Mouse (Mus musculus) yolk sac, embryonic 10.5 days (tissue): ENCODE results near the gene Nt5c3b.

Source experiments
- DNase-seq: peaks from one replicate; pipeline ENCODE4 v3.0.0-alpha.2; 2017; ENCODE audit warnings: low spot score

Nt5c3b gene

DNA sequence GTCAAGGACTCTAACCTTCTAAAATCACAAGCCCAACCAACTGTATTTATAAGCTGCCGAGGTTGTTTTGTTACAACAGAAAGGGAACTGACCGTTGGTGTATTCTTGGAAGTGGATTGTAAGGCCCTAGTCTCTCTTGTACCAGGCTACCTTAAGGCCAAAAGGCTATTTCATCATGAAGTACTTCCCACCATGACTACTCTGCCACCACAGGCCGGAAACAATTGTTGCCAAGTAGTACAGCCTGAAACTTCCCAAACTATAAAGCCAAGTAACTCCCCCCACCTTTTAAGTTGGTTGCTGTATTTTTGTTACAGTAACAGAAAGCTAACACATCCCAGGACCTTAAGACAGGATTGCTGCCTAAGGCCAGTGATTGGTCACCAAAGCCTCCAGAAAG is 14.8 kb downstream of the Nt5c3b start:
- no peak for DNase-seq

DNA sequence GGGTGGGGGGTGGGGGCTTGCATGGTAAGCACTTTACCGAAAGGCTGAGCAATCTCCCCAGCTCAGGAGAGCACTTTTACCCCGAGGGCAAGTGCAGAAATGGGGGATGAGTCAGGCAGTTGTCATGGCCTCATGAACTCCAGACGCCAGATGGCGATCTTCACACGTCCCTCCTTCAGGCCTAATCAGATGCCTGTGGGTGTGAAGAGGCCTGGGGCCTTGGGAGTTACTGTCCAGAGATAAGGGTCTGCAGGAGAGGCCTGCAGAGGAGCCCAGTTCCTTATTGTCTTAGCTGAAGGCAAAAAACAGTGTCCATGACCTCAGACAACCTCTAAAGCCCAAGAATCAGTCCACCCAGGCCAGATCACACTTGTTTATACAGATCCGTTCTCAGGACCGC is 15.8 kb downstream of the Nt5c3b start:
- DNase-seq = peak; percentile 80

DNA sequence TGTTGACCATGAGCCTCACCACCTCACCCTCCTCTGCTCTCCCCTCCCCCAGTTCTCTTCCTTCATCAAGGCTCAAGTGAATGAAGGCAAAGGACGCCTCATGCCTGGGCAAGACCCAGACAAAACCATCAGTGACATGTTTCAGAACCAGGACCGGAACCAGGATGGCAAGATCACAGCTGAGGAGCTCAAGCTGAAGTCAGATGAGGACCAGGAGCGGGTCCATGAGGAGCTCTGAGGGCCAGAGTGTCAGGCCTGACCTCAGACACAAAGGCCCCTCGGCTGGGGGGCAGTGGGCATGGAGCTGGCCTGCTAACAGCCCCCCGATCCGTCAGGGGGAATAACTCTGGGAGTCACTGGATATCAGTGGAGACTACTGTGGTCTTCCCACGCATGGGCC is 17.8 kb downstream of the Nt5c3b start:
- DNase-seq = no peak

DNA sequence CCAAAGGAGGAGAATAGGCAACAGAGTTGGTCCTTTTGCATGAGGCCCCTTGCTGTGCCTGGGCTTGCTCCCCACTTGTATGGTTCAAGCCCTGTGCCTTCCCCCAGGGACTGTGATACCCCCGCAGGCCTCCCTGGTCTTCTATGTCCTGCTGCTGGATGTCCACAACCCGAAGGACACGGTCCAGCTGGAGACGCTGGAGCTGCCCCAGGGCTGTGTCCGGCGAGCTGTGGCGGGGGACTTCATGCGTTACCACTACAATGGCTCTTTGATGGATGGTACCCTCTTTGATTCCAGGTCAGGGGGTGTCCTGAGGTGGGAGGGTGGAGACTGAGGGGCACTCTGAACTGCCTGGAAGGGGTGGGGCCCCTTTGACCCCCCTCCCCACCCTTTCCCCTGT is 20.1 kb downstream of the Nt5c3b start:
- no peak for DNase-seq

DNA sequence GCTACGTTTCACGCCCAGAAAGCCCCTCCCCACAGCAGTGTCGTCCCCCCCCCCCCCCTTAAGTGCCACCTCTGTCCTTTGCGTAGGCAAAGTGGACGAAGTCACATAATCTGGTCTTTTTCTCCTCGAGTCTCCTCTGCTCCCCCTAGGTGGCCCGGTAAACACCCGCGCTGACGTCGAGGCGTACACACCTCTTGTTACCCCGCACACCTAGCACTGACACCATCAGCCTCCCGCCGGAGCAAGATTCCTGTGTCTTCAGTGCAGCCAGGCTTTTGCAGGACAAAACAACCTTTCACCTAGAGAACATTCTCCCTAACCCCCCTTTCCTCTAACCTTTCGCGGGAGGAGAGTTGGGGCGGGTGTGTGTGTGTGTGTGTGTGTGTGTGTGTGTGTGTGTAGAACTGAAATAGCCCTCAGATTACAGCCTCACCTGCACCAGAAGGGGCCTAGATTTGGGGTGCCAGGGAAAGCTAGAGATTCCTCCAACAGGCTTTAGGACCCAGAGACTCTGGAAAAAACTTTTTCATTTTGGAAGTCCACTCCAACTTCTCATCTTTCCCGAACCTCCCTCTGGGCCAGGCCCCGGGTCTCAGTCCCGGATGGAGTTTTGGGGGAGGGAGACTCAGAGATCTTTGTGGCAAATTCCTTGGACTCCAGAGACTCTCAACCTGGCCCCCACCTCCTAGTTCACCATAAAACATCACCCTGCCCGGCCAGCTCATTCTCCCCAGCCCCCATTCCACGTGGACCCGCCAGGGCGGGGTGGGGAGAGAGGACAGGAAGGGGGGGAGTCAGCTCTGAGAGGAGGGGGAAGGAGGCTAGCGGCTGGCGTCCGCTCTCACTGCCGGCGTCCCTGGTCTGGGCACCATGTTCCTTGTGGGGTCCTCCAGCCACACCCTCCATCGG is 26.4 kb downstream of the Nt5c3b start, which contains the start of gene Fkbp10:
Fkbp10 (plus strand) TSS at position 784 of the 909 bp plus-strand sequence.
- peak; percentile 81 for DNase-seq

DNA sequence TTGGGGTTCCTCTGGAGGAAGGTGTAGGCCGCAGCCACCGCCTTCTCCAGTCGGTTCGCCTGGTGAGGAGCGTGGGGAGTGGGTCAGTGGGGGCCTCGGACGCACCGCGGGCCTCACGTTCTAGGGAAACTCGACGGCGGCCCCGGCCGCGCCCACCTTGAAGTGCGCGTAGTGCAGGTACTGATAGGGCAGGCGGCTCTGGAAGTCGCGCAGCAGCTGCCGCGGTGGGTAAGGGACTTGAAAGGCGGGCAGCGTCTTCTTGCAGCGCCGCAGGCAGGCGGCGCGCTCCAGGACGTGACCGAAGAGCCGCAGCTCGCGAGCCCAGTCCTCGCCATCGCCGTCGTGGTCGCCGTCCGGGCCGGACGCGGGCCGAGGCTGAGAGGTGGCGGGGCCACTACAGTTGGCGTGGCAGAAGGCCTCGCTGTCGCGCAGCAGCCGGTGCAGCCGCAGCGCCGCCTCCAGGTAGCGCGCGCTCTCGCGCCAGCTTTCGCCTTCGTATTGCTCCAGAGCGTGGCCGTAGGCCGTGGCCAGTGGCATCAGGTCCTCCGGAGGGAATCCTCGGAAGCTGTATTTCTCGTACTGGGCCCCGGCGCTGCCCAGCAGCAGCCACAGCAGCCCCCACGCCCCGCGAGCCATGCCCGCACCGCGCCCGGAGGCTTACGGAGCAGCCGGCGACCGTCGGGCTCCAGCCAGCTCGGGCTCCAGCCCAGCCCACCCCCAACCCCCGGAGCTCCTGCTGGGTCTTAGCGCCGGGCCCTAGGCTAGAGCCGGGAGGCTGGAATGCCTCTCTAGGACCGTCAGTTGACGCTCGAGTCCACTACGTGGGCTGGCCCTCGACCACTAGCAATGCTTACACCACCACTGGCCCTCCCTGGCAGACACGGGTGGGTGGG is 27.3 kb downstream of the Nt5c3b start, which contains the start of gene P3h4:
P3h4 (minus strand) TSS at position 816 of the 893 bp plus-strand sequence.
- DNase-seq = peak; percentile 90

DNA sequence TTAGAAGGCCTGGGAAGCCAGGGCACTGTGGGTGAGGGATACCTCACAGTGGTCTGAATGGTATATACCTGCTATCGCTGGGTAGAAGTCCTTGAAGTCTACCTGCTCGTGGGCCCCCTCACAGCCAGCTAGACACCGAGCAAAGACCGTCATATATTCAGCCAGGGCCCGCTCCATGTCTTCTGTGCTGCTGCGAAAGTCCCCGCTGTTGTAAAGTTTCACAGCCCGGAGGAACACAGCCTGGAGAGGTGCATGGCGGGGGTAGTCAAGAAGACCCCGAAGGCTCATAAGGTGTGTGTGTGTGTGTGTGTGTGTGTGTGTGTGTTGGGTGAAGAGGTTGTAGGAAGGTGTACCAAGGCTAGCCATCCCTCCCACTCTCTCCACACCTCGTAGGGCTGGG is 28.1 kb downstream of the Nt5c3b start:
- no peak for DNase-seq

DNA sequence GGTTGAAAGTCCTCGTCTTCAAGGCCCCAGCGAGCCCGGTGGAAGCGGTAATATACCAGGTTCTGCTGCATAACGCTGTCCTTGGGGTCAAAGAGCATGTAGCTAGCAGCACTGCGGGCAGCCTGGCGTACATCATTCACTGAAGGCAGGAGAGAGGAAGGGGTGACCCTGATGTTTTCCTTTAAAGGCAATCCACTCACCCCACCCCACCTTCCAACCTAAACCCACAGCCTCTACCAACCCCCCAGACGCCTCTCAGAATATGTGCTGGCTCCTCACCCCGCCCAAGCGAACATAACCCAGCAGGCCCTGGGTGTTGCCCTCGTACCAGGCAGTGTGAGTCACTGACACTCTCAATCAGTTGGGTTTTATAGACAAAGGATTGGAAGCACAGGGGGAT is 29.9 kb downstream of the Nt5c3b start:
- DNase-seq = peak; percentile 51

DNA sequence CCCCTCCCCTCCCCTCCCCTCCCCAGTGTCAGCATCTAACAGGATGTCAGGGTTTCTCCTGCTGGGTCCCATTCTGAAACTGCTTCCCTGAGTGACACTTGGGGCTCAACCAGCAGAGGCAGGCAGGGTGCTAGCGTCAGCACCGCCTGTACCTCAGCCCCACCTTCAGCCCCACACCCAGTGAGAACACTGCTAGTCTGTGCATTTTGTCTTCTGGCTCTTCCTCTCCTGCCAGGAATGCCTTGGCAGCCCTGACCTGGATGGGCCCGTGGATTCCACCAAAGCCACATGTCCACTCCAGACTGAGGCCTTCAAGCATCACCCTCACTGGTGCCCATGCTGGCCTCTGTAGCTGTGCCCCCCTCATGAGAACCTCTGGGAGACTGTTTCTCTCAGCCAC is 31.9 kb downstream of the Nt5c3b start:
- DNase-seq = no peak

DNA sequence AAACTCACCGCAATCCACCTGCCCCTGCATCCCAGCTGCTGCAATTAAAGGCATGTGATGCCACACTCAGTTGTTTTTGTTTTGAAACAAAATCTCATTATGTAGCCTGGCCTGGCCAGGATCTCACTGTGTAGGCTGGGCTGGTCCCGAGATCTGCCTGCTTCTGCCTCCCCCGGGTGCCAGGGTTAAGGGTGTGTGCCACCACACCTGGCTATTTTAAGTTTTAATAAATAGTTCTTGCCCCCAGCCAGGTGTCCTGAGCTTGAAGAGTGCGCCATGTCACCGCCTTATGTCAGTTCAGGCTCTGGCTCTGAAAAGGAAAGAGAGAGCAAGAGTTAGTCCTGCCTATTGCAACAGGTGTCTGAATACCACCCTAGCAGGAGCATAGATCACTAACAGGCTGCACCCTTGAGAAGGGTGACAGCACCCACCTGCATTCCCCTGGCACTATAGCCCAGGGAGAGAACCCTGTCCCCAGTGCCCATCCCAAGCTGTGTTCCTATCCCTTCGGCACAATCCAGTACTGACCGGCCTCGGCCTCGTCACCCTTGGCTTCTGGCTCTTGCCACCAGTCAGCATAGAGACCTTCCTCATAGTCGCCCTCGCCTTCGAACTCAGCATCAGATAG is 32.7 kb downstream of the Nt5c3b start:
- no peak for DNase-seq

DNA sequence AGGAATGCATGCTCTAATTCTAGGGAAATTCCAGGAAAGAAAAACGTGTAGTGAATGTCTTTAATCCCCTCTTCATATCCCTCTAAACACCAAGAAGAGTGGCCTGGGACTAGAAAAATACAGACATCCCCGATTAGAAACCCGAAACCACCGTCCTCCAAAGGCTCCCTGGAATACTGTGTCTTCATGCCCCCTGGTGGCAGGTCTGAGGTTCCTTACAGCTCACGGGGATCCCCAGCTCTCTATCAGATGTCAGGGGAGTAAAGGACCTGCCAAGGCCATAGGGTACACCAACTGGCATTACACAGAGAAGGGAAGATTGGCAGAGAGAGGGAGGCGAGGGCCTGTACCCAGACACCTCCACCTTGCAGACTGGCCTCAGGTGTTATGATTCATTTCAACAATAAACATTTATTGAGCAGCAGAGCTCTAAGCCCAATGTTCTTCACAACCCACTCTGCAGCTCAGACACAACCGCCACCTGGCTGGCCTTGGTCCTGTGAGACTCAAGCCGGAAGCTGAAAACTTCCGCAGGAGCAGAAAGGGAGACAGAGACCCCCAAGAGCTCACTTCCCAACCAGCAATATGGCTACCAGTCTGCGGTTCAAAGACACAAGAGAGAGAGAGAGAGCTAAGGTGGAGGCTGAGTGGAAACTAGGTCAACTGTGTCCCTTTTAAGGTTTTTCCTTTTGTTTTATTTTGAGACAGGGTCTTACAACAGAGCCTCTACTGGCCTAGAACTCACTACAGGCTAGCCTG is 33.4 kb downstream of the Nt5c3b start:
- DNase-seq = peak; percentile 51

DNA sequence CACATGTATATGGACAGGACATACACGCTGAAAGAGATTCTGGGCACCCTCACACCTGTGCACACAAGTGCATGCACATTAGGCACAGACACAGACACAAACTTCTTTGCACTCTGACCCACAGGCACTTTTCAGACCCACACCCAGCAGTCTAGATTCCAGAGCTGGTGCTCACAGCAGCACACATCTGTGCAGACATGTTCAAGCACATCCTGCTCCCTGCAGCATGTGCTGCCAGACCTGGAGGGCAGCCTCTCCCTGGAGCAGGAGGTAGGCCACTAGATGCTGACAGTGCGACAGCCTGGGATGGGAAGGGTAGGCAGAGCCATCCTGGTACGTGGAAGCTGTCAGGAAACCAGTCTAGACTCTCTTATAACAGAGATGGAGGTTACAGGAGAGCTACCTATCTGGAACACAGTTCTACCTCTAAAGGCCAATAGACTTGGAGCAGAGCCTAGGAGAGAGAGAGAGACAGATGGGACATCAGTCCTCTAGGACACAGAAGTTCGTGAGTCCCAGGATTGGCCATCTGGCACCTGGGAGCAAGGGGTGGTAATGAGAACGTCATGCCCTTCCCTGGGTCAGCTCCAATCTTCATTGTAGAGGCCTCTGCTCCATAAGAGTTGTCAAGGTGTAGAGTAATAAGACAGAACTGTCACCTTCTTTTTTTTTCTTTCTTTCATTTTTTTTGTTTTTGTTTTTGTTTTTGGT is 34.5 kb downstream of the Nt5c3b start:
- DNase-seq = no peak

DNA sequence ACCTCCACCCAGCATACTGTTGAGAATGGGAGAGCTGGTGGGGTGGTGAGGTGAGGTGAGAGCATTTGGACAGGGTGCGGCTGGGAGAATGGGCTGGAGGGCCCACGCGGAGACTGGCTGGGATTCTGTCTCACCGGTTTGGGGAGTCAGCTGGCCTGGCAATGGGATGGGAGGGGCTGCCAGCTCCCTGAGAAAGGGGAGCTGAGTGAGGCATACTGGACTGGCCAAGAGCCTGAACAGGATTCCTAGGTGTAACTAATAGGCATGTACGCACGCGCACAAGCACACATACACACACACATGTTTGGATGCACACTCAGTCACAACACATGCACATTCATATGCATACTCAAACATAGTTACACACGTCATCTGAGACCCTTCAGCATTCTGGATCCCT is 35.3 kb downstream of the Nt5c3b start:
- DNase-seq = no peak

DNA sequence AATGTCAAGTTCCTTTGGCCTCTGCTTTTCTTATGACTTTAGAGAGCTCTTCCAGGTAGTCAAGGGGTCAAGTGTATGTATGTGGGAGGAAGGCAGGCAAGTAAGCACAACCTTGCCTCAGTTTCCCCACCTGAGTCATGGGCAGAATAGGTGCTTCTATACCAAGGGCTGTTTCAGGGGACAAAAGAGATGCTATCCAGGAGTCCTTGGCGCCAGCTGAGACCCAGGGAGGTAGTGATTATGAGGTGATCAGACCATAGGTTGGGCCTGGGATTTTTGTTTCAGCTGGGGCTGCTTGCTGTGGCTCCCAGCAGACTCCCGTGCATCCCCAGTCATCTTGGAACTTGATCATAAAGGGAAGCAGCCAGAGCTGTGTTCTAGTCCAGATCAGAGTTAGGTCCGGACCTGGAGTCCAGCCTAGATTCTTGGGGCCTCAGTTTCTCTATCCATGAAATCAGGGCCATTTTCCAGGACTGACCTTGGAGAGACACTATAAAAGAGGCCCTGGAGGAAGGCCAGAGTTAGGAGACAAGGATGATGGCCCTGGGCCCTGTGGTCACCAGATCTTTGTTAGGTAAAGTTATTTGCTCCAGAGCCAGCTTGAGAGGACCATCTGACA is 37.0 kb downstream of the Nt5c3b start:
- no peak for DNase-seq

DNA sequence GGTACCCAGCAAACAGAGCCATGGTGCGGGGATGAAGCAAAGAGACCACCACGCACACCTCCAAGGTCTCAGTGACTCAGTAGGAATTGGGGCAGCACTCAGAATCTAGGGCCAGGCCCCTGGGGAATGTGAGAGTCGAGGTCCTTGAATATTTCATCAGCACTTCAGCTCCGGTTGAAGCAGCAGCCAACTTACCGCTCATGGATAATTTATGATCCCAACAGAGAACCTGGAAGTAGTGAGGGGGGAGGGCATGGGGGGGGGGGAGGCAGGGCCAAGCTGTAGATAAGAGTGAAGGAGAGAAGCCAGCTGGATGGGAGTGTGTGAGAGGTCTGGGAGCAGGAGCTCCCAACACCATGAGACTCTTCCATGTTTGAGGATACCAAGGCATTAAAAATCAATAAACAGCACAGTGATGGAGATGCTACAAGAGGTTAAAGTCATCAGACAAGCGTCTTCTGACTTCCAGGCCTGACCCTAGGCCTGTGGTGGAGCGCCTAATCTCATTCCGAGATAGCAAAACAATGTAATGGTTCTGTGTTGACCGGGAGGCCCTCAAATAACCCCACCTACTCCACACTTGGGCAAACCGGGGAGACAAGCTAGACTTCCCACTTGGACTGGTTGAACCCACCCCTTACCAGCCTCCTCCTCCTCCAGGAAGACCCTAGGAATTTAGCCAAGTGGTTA is 38.0 kb downstream of the Nt5c3b start:
- no peak for DNase-seq

DNA sequence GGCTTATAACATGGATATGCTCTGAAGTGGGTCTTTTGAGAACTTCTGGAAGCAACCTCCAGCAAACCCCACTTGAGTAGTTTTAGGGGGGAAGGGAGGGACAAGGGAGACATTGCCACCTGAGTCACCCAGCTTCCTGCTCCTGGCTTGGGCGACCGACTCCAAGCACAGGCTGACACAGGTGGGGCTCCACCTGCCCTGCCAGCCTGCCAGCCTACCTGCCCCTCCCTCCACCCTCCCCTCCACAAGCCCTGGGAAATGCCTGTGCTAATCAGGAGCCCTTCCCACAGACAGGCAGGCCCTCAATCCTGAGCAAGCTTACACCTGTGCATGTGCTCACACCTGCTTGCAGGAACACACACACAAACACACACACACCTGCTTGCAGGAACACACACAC is 38.9 kb downstream of the Nt5c3b start:
- DNase-seq = no peak

DNA sequence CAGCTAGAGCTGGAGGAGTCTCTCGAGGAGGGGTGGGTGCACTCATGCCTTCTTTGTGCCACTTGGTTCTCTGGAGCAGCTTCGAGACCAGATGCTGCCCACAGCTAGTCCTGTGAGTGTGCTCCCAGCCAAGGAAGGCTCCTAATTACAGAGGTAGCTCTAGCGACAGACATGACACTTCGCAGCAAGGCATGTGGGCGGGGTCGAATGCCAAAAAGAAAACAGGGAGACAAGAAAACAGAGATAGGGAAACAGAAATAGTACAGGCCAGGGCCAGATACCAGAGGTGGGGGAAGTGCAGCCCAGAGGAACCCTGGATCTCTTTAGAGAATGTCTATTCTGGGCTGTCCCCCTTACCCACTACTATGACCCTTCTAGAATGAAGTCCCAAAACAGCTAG is 39.4 kb downstream of the Nt5c3b start:
- DNase-seq = no peak

DNA sequence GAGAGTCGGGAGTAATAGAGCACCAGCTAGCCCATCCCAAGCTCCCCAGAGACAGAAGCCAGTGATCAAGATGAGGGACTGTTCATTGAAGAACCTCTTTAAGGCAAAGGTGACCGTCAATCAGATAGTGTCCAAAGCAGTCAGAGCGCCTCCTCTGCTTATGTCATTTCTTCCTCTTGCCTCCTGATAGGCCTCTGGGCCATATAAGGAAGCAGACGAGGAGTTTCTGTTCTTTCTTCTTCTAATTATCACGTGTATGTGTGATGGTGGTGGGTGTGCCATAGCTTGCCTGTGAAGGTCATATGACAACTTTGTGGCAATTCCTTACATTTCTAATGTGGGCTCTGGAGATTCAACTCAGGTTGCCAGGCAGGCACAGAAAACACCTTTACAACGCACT is 40.8 kb downstream of the Nt5c3b start:
- DNase-seq = no peak

DNA sequence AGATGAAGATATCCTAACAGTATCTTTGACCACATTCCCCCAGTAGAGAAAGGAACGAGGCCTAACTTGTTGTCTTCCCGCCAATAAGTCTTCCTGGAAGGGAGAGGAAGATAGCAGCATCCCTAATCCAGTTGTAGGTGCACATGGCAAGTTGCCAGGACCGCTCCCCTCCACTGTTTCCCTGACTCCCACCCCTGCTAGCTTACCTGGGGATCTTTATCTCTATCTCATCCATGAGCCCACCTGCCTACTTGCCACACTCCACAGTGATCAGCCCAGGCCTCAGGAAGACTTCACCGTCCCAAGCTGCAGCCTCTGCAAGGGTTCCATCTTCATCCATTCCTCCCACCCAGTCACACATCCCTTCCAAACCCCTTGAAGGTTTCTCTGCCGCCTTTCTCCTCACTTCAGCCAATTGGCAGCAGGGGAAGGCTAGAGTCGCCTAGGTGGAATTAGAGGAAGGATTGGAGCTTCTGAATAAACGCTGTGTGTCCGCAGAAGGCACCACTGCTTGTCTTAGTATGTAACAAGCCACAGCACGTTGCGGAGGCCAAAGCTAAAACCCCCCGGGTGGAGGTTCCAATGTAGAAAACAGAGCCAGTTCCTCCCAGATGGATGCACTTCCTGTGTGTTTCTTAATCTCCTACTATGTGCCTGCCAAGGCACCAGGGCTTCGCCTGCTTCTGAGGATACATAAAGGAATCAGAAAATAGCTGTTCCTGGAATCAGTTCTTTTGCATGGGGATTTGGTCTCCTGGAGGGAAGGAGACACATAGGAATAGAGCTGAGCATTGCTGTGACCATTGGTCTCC is 41.7 kb downstream of the Nt5c3b start:
- DNase-seq = no peak
